Mouse (Mus musculus) lung, embryonic 15.5 days (tissue): ENCODE data around the gene Spata16. TPM values are rescaled to one million over a fixed set of nuclear protein-coding genes. Genes with fewer than 3 reads are reported as not detected.

ENCODE experiments used
- ATAC-seq: fragments of 200-750 bp; cut with Nextera tagmentation; 2 replicates; pipeline ENCODE4 v1.8.0; 2017; ENCODE audit warnings: moderate number of reproducible peaks, borderline replicate concordance; ENCODE audit not compliant: low FRiP score, low TSS enrichment; ENCODE audit errors: extremely low read depth
- H3K27ac ChIP-seq: fragments of 300-500 bp; sonication (generic); 2 replicates; pipeline ENCODE4 v1.5.1; 2015; ENCODE audit warnings: moderate library complexity, mild to moderate bottlenecking, inconsistent platforms
- H3K27me3 ChIP-seq: fragments of 300-500 bp; sonication (generic); 2 replicates; pipeline ENCODE4 v1.6.1; 2015; ENCODE audit warnings: inconsistent platforms
- H3K36me3 ChIP-seq: fragments of 300-500 bp; sonication (generic); 2 replicates; pipeline ENCODE4 v1.6.1; 2015; ENCODE audit warnings: inconsistent platforms
- H3K4me1 ChIP-seq: fragments of 300-500 bp; sonication (generic); 2 replicates; pipeline ENCODE4 v1.6.1; 2015; ENCODE audit warnings: inconsistent platforms
- H3K4me2 ChIP-seq: fragments of 300-500 bp; sonication (generic); 2 replicates; pipeline ENCODE4 v1.6.1; 2015; ENCODE audit warnings: inconsistent platforms, mild to moderate bottlenecking, moderate library complexity
- H3K4me3 ChIP-seq: fragments of 300-500 bp; sonication (generic); 2 replicates; pipeline ENCODE4 v1.5.1; 2015; ENCODE audit warnings: mild to moderate bottlenecking, inconsistent platforms
- H3K9ac ChIP-seq: fragments of 300-500 bp; sonication (generic); 2 replicates; pipeline ENCODE4 v1.6.1; 2015; ENCODE audit warnings: inconsistent platforms
- H3K9me3 ChIP-seq: fragments of 300-500 bp; sonication (generic); 2 replicates; pipeline ENCODE4 v1.6.1; 2016; ENCODE audit warnings: inconsistent platforms
- WGBS: fragments of 180-500 bp; shearing (Covaris S2); methylation state at CpG from one replicate; pipeline ENCODE4 v1.1.7; 2015; 5-methylcytosine and 5-hydroxymethylcytosine counted together
- polyA plus RNA-seq: library from polyadenylated mRNA; unstranded; fragments of >200 nt; fragmentation: Nextera tagmentation; extraction: Ambion mirVana; gene quantifications from 2 replicates; pipeline ENCODE4 v1.2.1, GENCODE M21; 2015

Gene Spata16
- polyA plus RNA-seq, 1 experiment from 2014 or later: not detected

DNA sequence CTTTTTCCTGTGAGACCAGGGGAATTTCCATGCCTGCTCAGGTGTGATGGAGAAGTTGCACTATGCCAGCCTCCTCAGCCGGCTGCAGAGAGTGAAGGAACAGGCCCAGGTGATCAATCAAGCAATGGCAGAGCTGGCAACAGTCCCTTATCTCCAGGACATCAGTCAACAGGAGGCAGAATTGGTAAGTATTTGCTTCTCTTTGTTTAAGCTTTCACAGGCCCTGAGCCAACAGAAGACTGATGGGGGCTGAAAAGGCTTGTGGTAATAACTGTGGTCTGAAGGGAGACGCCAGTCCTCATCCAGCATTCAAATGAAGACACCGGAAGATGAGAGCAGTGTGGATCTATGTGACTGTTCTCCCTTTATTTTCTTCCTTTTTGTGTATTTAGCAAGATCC lies 286.8 kb downstream of the Spata16 start:
- no peaks in the 10 kb centered on the region for H3K9me3 ChIP-seq
- no peak overlapping the region for H3K4me3 ChIP-seq
- no peak overlapping the region for H3K4me2 ChIP-seq
- H3K9ac ChIP-seq: no peak overlapping the region
- no peak for ATAC-seq
- no peaks in the 10 kb centered on the region for H3K36me3 ChIP-seq
- WGBS: 12% methylated on average over 3 of the region's 3 CpGs
- no peaks in the 10 kb centered on the region for H3K4me1 ChIP-seq
- no peak overlapping the region for H3K27ac ChIP-seq
- no peaks in the 10 kb centered on the region for H3K27me3 ChIP-seq

DNA sequence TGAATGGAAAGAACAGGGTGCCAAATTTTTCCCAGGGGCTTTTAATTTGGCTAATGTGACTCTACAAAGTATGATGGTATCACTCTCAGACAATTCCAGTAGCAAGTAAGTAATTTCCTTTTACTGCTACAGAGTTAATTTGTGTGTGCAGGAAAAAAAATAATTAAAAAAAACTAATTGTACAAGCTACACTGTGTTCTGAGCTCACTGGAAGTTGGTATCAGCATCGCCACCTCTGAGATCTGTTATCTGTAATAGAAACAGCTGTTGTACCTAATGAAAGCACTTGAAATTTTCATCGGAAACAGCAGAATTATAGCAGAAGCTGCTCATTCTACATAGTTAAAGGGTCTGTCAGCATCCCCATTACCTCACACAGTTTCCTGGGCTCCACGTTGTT lies 295.7 kb downstream of the Spata16 start:
- H3K36me3 ChIP-seq: no peaks in the 10 kb centered on the region
- 77% methylated on average over 3 of the region's 3 CpGs for WGBS
- no peak overlapping the region for H3K27ac ChIP-seq
- no peaks in the 10 kb centered on the region for H3K9me3 ChIP-seq
- no peaks in the 10 kb centered on the region for H3K4me1 ChIP-seq
- no peak overlapping the region for H3K4me2 ChIP-seq
- no peaks in the 10 kb centered on the region for H3K27me3 ChIP-seq
- no peak for ATAC-seq
- H3K9ac ChIP-seq: no peak overlapping the region
- H3K4me3 ChIP-seq: no peak overlapping the region

DNA sequence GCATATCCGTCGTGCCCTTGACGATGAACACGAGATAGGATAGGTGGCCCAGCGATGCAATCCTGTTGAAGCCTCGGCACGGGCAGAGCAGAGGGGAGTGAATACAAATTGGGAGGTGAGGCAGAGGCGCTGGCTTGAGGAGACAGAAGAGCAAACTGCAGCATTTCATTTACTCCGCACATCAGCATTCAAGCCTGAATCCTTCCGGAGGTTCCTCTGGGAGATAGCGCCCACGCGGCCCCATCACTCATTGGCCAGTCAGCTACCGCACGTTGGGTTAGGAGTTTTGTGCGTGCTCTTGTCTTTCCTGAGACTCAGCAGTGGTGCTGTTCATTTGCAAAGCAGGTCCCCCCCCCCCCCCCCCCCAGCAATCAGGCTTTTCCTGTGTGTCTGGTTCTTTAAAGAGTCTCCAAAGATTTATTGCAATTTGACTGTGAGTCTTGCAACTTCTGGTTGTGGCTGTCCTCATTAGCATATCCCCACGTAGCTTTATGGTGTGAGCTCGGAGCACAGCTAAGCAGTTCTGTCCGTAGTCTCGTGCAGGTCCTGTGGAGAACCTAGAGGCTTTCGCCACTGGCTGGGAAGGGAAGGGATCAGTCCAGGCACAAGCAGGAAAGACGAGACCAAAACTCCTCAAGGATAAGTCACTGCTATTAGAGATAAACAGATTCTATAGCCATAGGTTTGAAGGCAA lies 299.6 kb downstream of the Spata16 start:
- no peaks in the 10 kb centered on the region for H3K9me3 ChIP-seq
- H3K4me3 ChIP-seq: no peak overlapping the region
- H3K27ac ChIP-seq: no peak overlapping the region
- H3K27me3 ChIP-seq: no peaks in the 10 kb centered on the region
- no peak for ATAC-seq
- no peak overlapping the region for H3K9ac ChIP-seq
- 64% methylated on average over 22 of the region's 22 CpGs for WGBS
- H3K36me3 ChIP-seq: no peaks in the 10 kb centered on the region
- H3K4me1 ChIP-seq: no peaks in the 10 kb centered on the region
- no peak overlapping the region for H3K4me2 ChIP-seq

DNA sequence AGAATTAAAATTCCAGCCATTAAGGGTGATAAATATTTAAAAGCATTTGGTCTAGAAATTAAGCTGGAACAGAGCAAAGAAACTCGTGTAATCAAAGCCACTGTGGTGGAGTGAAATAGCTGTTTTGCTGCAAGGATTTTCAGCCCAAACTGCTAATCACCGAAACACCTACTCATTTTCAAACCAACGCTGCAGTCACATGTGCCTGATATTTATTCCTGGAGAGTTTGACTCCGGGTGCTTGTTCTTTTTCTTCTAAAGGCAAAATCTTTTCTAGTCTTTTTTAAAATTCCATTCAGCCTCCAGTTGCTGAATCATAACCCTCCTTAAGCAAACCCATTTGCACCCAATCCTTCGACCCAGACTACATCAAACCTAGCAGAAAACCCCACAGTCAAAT lies 329.4 kb downstream of the Spata16 start:
- Histone ChIP-seq H3K27ac (no peak overlapping the region), H3K4me1 (no peaks in the 10 kb centered on the region), H3K36me3 (no peaks in the 10 kb centered on the region), H3K9ac (no peak overlapping the region), H3K9me3 (no peaks in the 10 kb centered on the region), H3K27me3 (no peaks in the 10 kb centered on the region), H3K4me2 (no peak overlapping the region), H3K4me3 (no peak overlapping the region)
- no peak for ATAC-seq
- WGBS: 68% methylated on average over 5 of the region's 5 CpGs

DNA sequence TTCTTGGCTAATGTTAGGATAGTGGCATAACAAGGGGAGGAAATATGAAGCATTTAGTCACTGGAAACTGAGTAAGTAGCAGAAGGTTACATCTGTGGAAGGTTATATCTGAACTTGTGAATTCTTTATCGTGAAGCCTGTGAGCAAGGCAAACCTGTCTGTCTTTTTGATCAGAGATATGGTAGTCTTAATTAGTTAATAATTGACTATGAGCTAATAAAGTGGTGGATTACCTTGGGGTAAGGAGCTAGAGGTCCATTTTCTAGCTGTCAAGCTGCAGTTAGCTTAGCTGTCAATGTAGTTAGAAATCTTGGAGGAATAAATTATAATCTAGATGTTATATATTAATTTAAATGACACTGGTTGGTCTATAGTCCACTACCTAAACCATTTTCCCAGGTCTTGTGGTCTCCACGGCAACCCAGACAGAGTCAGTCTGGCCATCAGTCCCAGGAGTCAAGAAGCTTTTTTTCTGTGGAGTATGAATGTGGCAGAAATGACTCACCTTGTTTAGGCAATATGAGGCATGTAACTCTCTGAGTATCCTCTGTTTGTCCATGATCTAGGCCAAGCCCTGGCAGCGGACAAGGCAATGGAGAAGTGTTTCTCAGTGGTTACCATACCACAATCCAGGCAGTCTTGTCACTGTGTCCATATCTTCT lies 331.6 kb downstream of the Spata16 start:
- ATAC-seq: no peak
- WGBS: 65% methylated on average over 3 of the region's 3 CpGs

DNA sequence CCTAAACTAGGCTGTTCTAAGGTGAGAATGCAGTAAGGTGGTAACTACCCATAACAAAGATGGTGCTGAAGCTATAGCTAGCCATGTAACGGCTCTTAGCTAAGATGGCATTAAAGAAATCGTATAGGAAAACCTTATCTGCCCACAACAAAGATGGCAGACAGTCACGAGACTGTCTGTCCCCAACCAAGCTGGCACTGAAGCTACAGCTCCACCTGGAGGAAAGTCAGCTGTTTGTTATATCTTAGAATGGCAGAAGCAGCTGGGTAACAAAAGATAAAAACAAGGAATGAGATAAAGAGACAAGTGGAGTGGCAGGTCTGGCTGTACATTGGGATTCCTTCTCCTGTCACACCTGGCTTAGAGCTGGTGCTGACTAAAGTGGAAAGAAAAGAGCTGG lies 333.1 kb downstream of the Spata16 start:
- Histone ChIP-seq H3K27me3 (no peaks in the 10 kb centered on the region), H3K9me3 (no peaks in the 10 kb centered on the region), H3K4me3 (no peak overlapping the region), H3K4me2 (no peak overlapping the region), H3K36me3 (no peaks in the 10 kb centered on the region), H3K9ac (no peak overlapping the region), H3K27ac (no peak overlapping the region), H3K4me1 (no peaks in the 10 kb centered on the region)
- no peak for ATAC-seq
- WGBS: 76% methylated on average over 3 of the region's 3 CpGs

More for the DNA sequence above, 331.6 kb downstream of the Spata16 start:
- H3K9ac ChIP-seq: no peak overlapping the region
- no peaks in the 10 kb centered on the region for H3K9me3 ChIP-seq
- no peaks in the 10 kb centered on the region for H3K36me3 ChIP-seq
- H3K27me3 ChIP-seq: no peaks in the 10 kb centered on the region
- no peaks in the 10 kb centered on the region for H3K4me1 ChIP-seq
- H3K4me3 ChIP-seq: no peak overlapping the region
- no peak overlapping the region for H3K27ac ChIP-seq
- H3K4me2 ChIP-seq: no peak overlapping the region

DNA sequence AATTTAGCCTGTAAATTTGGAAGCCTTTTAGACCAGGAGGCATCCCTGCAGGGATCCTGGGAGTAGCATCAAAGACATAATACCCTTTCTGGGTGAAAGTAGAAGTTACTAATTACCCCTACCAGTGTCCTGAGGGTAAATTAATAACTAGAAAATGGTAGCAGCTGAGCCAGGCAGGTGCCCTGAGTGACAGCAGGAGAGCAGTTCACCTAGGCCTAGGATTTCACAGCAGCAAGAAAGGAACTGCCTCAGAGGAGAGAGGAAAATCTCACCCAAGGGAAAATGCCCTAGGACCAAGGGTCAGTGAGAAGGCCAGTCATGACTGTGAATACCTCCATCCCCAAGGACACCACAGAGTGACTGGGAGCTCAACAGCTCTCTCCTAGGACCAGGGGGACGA lies 333.9 kb downstream of the Spata16 start:
- WGBS: 20% methylated on average over 1 of the region's 1 CpGs

DNA sequence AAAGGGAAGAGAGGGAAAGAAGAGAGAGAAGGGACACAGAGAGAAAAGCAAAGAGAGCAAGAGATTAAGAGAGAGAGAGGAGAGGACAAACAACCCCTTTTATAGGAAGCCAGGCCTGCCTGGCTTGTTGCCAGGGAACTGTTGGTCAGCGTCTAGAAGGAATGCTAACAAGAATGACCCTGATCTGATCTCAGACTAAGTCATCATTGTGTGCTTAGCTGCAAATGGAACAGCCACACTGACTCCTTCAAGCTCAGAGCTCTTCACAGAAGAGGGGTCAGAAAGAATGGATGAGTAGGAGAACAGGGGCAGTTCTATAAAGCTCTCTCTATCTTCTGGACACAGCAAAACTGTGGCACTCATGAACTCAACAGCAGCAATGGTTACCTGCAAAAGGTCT lies 334.7 kb downstream of the Spata16 start:
- H3K4me1 ChIP-seq: no peaks in the 10 kb centered on the region
- no peak; the same call in 1 of the 2 replicates for ATAC-seq
- no peaks in the 10 kb centered on the region for H3K36me3 ChIP-seq
- no peak overlapping the region for H3K4me3 ChIP-seq
- no peaks in the 10 kb centered on the region for H3K9me3 ChIP-seq
- H3K4me2 ChIP-seq: no peak overlapping the region
- 0% methylated on average over 1 of the region's 1 CpGs for WGBS
- H3K9ac ChIP-seq: no peak overlapping the region
- H3K27ac ChIP-seq: no peak overlapping the region
- H3K27me3 ChIP-seq: no peaks in the 10 kb centered on the region

More for the DNA sequence above, 333.9 kb downstream of the Spata16 start:
- Histone ChIP-seq H3K4me2 (no peak overlapping the region), H3K27ac (no peak overlapping the region), H3K4me3 (no peak overlapping the region), H3K4me1 (no peaks in the 10 kb centered on the region), H3K9me3 (no peaks in the 10 kb centered on the region), H3K36me3 (no peaks in the 10 kb centered on the region), H3K27me3 (no peaks in the 10 kb centered on the region), H3K9ac (no peak overlapping the region)
- no peak for ATAC-seq

DNA sequence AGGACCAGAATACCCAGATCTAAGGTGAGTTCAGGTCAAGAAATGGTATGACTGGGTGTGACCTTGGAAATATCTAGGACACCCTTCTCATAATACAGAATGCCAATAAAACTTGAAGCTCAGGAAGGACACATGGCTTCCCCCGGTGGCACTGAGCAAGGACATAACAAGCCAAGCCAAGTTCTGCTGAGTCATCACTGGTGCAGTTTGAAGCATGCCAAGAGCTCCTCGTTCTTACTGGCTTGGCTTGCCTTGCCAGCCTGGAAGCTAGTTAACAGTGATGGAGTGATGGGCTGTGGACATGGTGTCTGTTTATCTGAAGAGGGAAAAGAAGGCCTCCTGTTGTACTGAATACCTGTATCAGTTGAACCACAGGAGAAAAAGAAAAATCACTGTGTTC lies 342.2 kb downstream of the Spata16 start:
- no peak overlapping the region for H3K4me3 ChIP-seq
- H3K27me3 ChIP-seq: no peaks in the 10 kb centered on the region
- no peaks in the 10 kb centered on the region for H3K36me3 ChIP-seq
- no peak overlapping the region for H3K4me2 ChIP-seq
- H3K9ac ChIP-seq: no peak overlapping the region
- no peak for ATAC-seq
- H3K27ac ChIP-seq: no peak overlapping the region
- H3K4me1 ChIP-seq: no peaks in the 10 kb centered on the region
- H3K9me3 ChIP-seq: no peaks in the 10 kb centered on the region
- 67% methylated on average over 2 of the region's 2 CpGs for WGBS

DNA sequence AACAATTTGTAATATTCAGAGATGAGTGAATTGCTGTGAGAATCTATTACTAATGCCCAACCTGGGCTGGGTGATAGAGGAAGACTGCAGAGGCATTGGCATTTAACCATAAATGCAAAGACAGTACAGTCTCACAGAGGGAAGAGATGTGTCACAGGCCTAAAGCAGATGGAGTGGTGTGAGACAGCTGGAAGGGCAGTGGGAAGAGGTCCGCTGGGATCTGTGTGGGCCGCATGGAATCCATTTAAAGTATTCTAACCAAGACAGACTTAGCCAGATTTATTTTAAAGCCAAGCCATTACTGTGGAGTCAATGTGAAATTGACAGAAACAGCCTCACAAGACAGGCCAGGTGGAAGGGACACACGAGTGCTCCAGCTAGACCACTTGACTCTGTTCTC lies 343.0 kb downstream of the Spata16 start:
- ATAC-seq: no peak
- no peaks in the 10 kb centered on the region for H3K27me3 ChIP-seq

DNA sequence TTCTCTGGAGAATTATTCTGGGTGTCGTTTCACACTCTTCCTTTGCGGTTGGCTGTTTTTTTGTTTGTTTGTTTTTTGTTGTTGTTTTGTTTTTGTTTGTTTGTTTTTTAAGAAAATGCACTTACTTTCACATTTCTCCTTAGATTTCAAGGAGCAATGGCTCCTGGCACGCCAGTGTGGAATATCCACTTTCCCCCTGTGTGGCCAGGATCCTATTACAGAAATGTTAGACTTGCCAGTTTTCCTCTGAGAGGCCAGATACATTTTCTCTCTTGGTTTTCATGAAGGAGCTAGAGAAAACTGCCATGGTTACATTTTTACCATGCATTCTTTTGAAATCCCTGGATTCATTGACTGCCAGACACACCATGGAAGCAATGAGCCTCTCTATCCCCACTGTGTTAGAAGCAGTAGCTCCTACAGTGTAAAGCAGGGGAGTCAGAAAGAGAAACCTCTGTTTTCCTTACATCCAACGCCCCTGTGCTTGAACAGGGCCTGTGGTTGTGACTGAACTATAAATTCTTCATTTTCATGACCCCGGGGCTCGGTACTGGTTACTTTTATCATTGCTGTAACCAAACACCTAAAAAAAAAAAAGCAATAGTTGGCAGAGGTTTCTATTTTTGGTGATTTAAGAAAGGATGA lies 344.7 kb downstream of the Spata16 start:
- Histone ChIP-seq H3K9ac (no peak overlapping the region), H3K4me3 (no peak overlapping the region), H3K27me3 (no peaks in the 10 kb centered on the region), H3K27ac (no peak overlapping the region), H3K4me2 (no peak overlapping the region), H3K4me1 (no peaks in the 10 kb centered on the region), H3K36me3 (no peaks in the 10 kb centered on the region), H3K9me3 (no peaks in the 10 kb centered on the region)
- 72% methylated on average over 6 of the region's 6 CpGs for WGBS
- no peak for ATAC-seq

More for the DNA sequence above, 343.0 kb downstream of the Spata16 start:
- Histone ChIP-seq H3K36me3 (no peaks in the 10 kb centered on the region), H3K4me2 (no peak overlapping the region), H3K4me1 (no peaks in the 10 kb centered on the region), H3K9ac (no peak overlapping the region), H3K9me3 (no peaks in the 10 kb centered on the region), H3K27ac (no peak overlapping the region), H3K4me3 (no peak overlapping the region)
- 77% methylated on average over 3 of the region's 3 CpGs for WGBS

DNA sequence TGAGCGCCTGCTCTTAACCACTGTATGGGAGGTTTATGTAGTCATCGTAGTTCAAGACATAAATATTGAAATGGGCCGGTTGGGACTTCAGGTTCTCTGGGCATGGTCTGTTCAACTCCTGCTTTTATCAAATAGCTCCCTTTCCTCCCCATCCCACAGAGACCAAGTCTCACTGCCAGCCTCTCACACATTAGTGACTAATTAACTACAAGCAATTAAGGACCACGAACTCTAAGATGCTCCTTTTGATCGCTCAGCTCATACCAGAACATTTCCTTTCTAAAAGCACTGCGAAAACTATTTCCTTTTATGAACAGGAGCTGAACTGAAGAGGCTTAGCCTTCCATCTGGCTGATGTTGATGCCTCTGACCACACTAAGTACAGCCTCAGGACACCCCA lies 346.3 kb downstream of the Spata16 start:
- H3K4me3 ChIP-seq: no peak overlapping the region
- no peaks in the 10 kb centered on the region for H3K27me3 ChIP-seq
- H3K9ac ChIP-seq: no peak overlapping the region
- no peaks in the 10 kb centered on the region for H3K36me3 ChIP-seq
- no peak for ATAC-seq
- no peaks in the 10 kb centered on the region for H3K9me3 ChIP-seq
- WGBS: 83% methylated on average over 6 of the region's 6 CpGs
- no peaks in the 10 kb centered on the region for H3K4me1 ChIP-seq
- H3K27ac ChIP-seq: no peak overlapping the region
- no peak overlapping the region for H3K4me2 ChIP-seq
